Mouse (Mus musculus): ENCODE data around the gene Fam118a. TPM values are rescaled to one million over a fixed set of nuclear protein-coding genes. Genes with fewer than 3 reads are reported as not detected.
"Not testable (repeated sequence)": the region's sequence is repeated elsewhere in the genome, so short reads cannot be mapped to it uniquely, and the experiment has no call there.

Fam118a gene
- polyA plus RNA-seq, 1 experiment = 10.1 TPM

GRCm38 (mm10) chr15:85011895-85012661 is 16.7 kb upstream of the Fam118a start:
- TF ChIP-seq CTCF (IDR thresholded peaks at IDR 0.05; ENCODE audit: low read depth, low read length) (no peak), POLR2A (IDR thresholded peaks at IDR 0.05; ENCODE audit: borderline replicate concordance, low read depth, low read length) (no peak)

DNA sequence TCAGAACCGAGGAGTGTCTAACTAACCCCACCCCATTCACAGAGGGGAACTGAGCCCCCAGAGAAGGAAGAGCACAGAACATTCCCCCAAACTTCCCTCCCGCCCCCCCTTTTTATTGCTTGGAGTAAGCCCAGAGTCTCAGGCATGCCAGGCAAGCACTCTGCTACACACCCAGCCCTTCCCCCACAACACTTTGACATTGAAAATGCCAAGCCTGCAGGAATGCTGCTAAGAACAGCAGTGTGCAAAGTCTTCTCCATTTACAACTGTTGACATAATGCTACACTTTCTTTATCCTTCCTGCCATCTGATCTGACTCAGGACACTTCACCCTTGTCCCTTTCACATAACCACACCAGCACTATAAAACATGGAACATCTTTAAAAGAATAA is 16.1 kb upstream of the Fam118a start:
- H3K27ac ChIP-seq (ENCODE audit: insufficient read depth, low read depth, low read length) = no peak overlapping the region
- TF ChIP-seq POLR2A (IDR thresholded peaks at IDR 0.05; ENCODE audit: borderline replicate concordance, low read depth, low read length) (no peak), CTCF (IDR thresholded peaks at IDR 0.05; ENCODE audit: low read depth, low read length) (no peak)
- peaks cover 3% of the 10 kb centered on the region; the same call in 1 of the 2 replicates for H3K4me1 ChIP-seq (ENCODE audit: control insufficient read depth, insufficient read depth, low read length)
- H3K4me3 ChIP-seq (ENCODE audit: insufficient read depth, low read length) = no peak overlapping the region

More at GRCm38 (mm10) chr15:85011895-85012661, 16.7 kb upstream of the Fam118a start:
- Histone ChIP-seq H3K27ac (ENCODE audit: insufficient read depth, low read depth, low read length) (no peak overlapping the region), H3K4me3 (ENCODE audit: insufficient read depth, low read length) (no peak overlapping the region), H3K4me1 (ENCODE audit: control insufficient read depth, insufficient read depth, low read length) (peaks cover 3% of the 10 kb centered on the region; the same call in 1 of the 2 replicates)

GRCm38 (mm10) chr15:85015771-85016170 is 13.0 kb upstream of the Fam118a start:
- no peak overlapping the region for H3K4me3 ChIP-seq (ENCODE audit: insufficient read depth, low read length)
- TF ChIP-seq CTCF (IDR thresholded peaks at IDR 0.05; ENCODE audit: low read depth, low read length) (no peak), POLR2A (IDR thresholded peaks at IDR 0.05; ENCODE audit: borderline replicate concordance, low read depth, low read length) (no peak)
- peaks cover 3% of the 10 kb centered on the region; the same call in 1 of the 2 replicates for H3K4me1 ChIP-seq (ENCODE audit: control insufficient read depth, insufficient read depth, low read length)
- no peak overlapping the region for H3K27ac ChIP-seq (ENCODE audit: insufficient read depth, low read depth, low read length)

- peaks cover 3% of the 10 kb centered on the region; the same call in 1 of the 2 replicates for H3K4me1 ChIP-seq (ENCODE audit: control insufficient read depth, insufficient read depth, low read length)
- H3K4me3 ChIP-seq (ENCODE audit: insufficient read depth, low read length) = no peak within 1 kb of the TSS
- no peak within 1 kb of the TSS for H3K27ac ChIP-seq (ENCODE audit: insufficient read depth, low read depth, low read length)
- TF ChIP-seq CTCF (IDR thresholded peaks at IDR 0.05; ENCODE audit: low read depth, low read length) = no peak
- no peak for TF ChIP-seq POLR2A (IDR thresholded peaks at IDR 0.05; ENCODE audit: borderline replicate concordance, low read depth, low read length)
Measured at GRCm38 (mm10) chr15:85016951-85017664, 11.6 kb upstream of the Fam118a start, which contains the start of gene Upk3a. Upk3a (plus strand) TSS chr15:85017141.

DNA sequence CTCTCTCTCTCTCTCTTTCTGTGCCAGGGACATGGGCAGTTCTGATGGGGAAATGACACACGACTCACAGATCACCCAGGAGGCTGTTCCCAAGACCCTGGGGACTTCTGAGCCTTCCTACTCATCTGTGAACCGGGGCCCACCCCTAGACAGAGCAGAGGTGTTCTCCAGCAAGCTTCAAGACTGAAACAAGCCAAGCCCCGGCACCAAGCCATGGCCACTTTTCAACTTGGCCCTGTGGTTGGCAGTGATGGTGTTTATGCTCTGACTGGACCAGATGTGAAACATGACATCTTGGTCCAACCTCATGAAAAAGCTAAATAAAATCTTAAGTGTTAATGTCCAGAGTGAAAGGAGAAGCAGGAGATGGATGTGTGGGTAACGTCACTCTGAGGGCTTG is 6.5 kb upstream of the Fam118a start:
- H3K27ac ChIP-seq (ENCODE audit: insufficient read depth, low read depth, low read length) = no peak overlapping the region
- no peak overlapping the region for H3K4me3 ChIP-seq (ENCODE audit: insufficient read depth, low read length)
- no peak for TF ChIP-seq POLR2A (IDR thresholded peaks at IDR 0.05; ENCODE audit: borderline replicate concordance, low read depth, low read length)
- TF ChIP-seq CTCF (IDR thresholded peaks at IDR 0.05; ENCODE audit: low read depth, low read length) = no peak
- no peaks in the 10 kb centered on the region for H3K4me1 ChIP-seq (ENCODE audit: control insufficient read depth, insufficient read depth, low read length)

DNA sequence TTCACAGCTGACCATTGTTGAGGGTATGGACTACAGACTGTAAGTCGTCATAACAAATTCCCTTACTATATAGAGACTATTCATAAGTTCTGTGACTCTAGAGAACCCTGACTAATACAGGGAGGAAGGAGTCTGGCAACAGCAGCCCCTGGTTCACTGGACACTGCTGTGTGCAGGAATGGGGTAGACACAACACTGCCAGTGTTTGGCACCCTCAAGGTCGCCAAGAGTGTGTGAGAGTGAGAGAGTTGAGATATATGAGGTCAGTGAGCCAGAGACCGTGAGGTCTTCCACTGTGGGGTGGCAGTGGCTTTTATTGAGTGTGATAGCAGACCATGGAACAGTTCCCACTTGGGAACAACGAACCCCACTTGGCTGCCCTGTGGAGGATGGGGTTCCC is 2.6 kb upstream of the Fam118a start:
- Histone ChIP-seq H3K4me3 (ENCODE audit: insufficient read depth, low read length) (no peak overlapping the region), H3K4me1 (ENCODE audit: control insufficient read depth, insufficient read depth, low read length) (no peaks in the 10 kb centered on the region), H3K27ac (ENCODE audit: insufficient read depth, low read depth, low read length) (no peak overlapping the region)
- no peak for TF ChIP-seq CTCF (IDR thresholded peaks at IDR 0.05; ENCODE audit: low read depth, low read length)
- no peak for TF ChIP-seq POLR2A (IDR thresholded peaks at IDR 0.05; ENCODE audit: borderline replicate concordance, low read depth, low read length)

GRCm38 (mm10) chr15:85027740-85028139 is 1.0 kb upstream of the Fam118a start:
- Histone ChIP-seq H3K4me3 (ENCODE audit: insufficient read depth, low read length) (no peak overlapping the region), H3K4me1 (ENCODE audit: control insufficient read depth, insufficient read depth, low read length) (no peaks in the 10 kb centered on the region), H3K27ac (ENCODE audit: insufficient read depth, low read depth, low read length) (no peak overlapping the region)
- TF ChIP-seq POLR2A (IDR thresholded peaks at IDR 0.05; ENCODE audit: borderline replicate concordance, low read depth, low read length) = no peak
- TF ChIP-seq CTCF (IDR thresholded peaks at IDR 0.05; ENCODE audit: low read depth, low read length) = no peak

- H3K4me3 ChIP-seq (ENCODE audit: insufficient read depth, low read length); H3K27ac ChIP-seq (ENCODE audit: insufficient read depth, low read depth, low read length); H3K4me1 ChIP-seq (ENCODE audit: control insufficient read depth, insufficient read depth, low read length): not testable (repeated sequence)
Measured at GRCm38 (mm10) chr15:85030643-85031042, 1.9 kb downstream of the Fam118a start.

- Histone ChIP-seq H3K4me1 (ENCODE audit: control insufficient read depth, insufficient read depth, low read length) (peaks cover 9% of the 10 kb centered on the region), H3K27ac (ENCODE audit: insufficient read depth, low read depth, low read length) (no peak overlapping the region), H3K4me3 (ENCODE audit: insufficient read depth, low read length) (no peak overlapping the region)
- no peak for TF ChIP-seq CTCF (IDR thresholded peaks at IDR 0.05; ENCODE audit: low read depth, low read length)
- no peak for TF ChIP-seq POLR2A (IDR thresholded peaks at IDR 0.05; ENCODE audit: borderline replicate concordance, low read depth, low read length)
Measured at GRCm38 (mm10) chr15:85031866-85032265, 3.1 kb downstream of the Fam118a start.

- H3K4me1 ChIP-seq (ENCODE audit: control insufficient read depth, insufficient read depth, low read length) = peaks cover 21% of the 10 kb centered on the region
- H3K27ac ChIP-seq (ENCODE audit: insufficient read depth, low read depth, low read length); H3K4me3 ChIP-seq (ENCODE audit: insufficient read depth, low read length): not testable (repeated sequence)
Measured at GRCm38 (mm10) chr15:85033916-85034315, 5.2 kb downstream of the Fam118a start.

All from bone marrow macrophage, adult 2 months (primary cell).